In genomic region chr4:101507571-101508422, GRCm38 (mm10) we compare ENCODE assay signal across 7 mouse cellular contexts. TPM values are rescaled to one million over a fixed set of nuclear protein-coding genes. Genes with fewer than 3 reads are reported as not detected.
A peak's percentile ranks its signal among the peaks of the same experiment; 100 is the strongest.
DNase-seq lines count a peak whose midpoint lies in the region; ATAC-seq lines count a peak whose summit lies in the region.

No protein-coding gene starts in this region.

- no peaks in the 10 kb centered on the region; the same call in 1 of the 2 replicates for H3K4me1 ChIP-seq in intestine, embryonic 14.5 days (replicated peaks; ENCODE audit: control insufficient read depth, insufficient read depth, low read length)

- peak overlapping the region; percentile 60 for H3K4me2 ChIP-seq in intestine, embryonic 14.5 days (ENCODE audit: low read length)

- no peak overlapping the region for H3K9ac ChIP-seq in intestine, embryonic 14.5 days (ENCODE audit: low read length)

- H3K36me3 ChIP-seq in intestine, embryonic 14.5 days (ENCODE audit: control insufficient read depth, insufficient read depth, low read length), result no peaks in the 10 kb centered on the region

- peak overlapping the region; percentile 35 for H3K4me3 ChIP-seq in intestine, embryonic 14.5 days (ENCODE audit: low read depth, low read length)

- peaks cover 14% of the 10 kb centered on the region for H3K27me3 ChIP-seq in intestine, embryonic 14.5 days (replicated peaks; ENCODE audit: control insufficient read depth, insufficient read depth, low read length)

- H3K27ac ChIP-seq in intestine, embryonic 14.5 days (ENCODE audit: low read depth), result no peak overlapping the region

- no peak for ATAC-seq in intestine, embryonic 14.5 days (replicated peaks; ENCODE audit: low FRiP score, low TSS enrichment, low read depth)
- ATAC-seq in megakaryocyte, adult 5-6 weeks (ENCODE audit: poor library complexity, severe bottlenecking), result peak; percentile 39

- WGBS in intestine, embryonic 14.5 days, result 11% methylated on average over 24 of the region's 24 CpGs

- H3K9me3 ChIP-seq in intestine, embryonic 14.5 days (ENCODE audit: control insufficient read depth, low read length), result no peaks in the 10 kb centered on the region

- peak; percentile 28 for DNase-seq in adrenal gland, postnatal 14 days
- peak; percentile 79 to 88 for DNase-seq in cerebellum, postnatal 36 days
- peak; percentile 73 to 81 for DNase-seq in frontal cortex, postnatal 25 days (ENCODE audit: low spot score in 2 of 2)
- DNase-seq in intestine, embryonic 14.5 days (ENCODE audit: low spot score), result peak; percentile 79
- peak; percentile 72 to 76 for DNase-seq in left cerebral cortex, adult 8-10 months (ENCODE audit: low spot score in 2 of 2)
- peak; percentile 60 for DNase-seq in right cerebral cortex, postnatal 4 days

RNA-seq across cellular contexts. Expression of gene Dnajc6, which starts 11.3 kb away (rescaled TPM):
- 3.9 and 8.3 TPM in 2 replicates for total RNA-seq in adrenal gland, postnatal 14 days (2021)
- 1.5 and 2.1 TPM in 2 replicates for polyA plus RNA-seq in intestine, embryonic 14.5 days (2014; fragmentation: Nextera tagmentation; extraction: Ambion mirVana)
- total RNA-seq in left cerebral cortex, adult 8-10 months (2022), result 100 to 1,000 TPM; 274 to 346 (median 317) TPM
- 0.16 and 0.76 TPM in 2 replicates for total RNA-seq in megakaryocyte, adult 5-6 weeks (2015)
- total RNA-seq in megakaryocyte, adult 5-6 weeks (2017), result 0.66 and 1.6 TPM in 2 replicates

Comparison
In these comparisons a context has a peak if more than half of its experiments do, and no peak if none do; other contexts are left out.
1. DNase-seq: peak in every context shown above with its lines; median percentile 84 in cerebellum, postnatal 36 days; 79 in intestine, embryonic 14.5 days; 77 in frontal cortex, postnatal 25 days; 74 in left cerebral cortex, adult 8-10 months; 60 in right cerebral cortex, postnatal 4 days; 28 in adrenal gland, postnatal 14 days.
2. RNA of gene Dnajc6, which starts 11.3 kb away (total RNA-seq): 274 to 346 TPM in left cerebral cortex, adult 8-10 months; 3.9 to 8.3 TPM in adrenal gland, postnatal 14 days and 0.16 to 1.6 TPM in megakaryocyte, adult 5-6 weeks; every median in the first group is over 10 times any median in the second.